Mouse (Mus musculus): ENCODE data around the gene Mapk8ip1. TPM values are rescaled to one million over a fixed set of nuclear protein-coding genes. Genes with fewer than 3 reads are reported as not detected.

Mapk8ip1 gene
- polyA plus RNA-seq (2012; rRNA removed; ENCODE audit: low replicate concordance): 18.7 and 58.3 TPM in 2 replicates

GRCm38 (mm10) chr2:92401091-92401561, at the start of gene Mapk8ip1:
TSS of gene Mapk8ip1 (minus strand) at chr2:92401263.

GRCm38 (mm10) chr2:92433578-92434374, 32.7 kb upstream of the Mapk8ip1 start, which contains the start of gene Cry2:
TSS of gene Cry2 (minus strand) at chr2:92434043.

GRCm38 (mm10) chr2:92381901-92382588, 19.0 kb downstream of the Mapk8ip1 start, which contains the start of gene 1700029I15Rik:
TSS of gene 1700029I15Rik (plus strand) at chr2:92382538.

GRCm38 (mm10) chr2:92374514-92374913, 26.5 kb downstream of the Mapk8ip1 start, which contains the start of the genes Pex16 and Large2:
TSS of gene Pex16 (plus strand) at chr2:92374676.
TSS of gene Large2 (minus strand) at chr2:92374869.

Other genes with a start within 250 kb of the Mapk8ip1 start
- gene Pex16, start 26.6 kb downstream of the Mapk8ip1 start, polyA plus RNA-seq (2012; rRNA removed; ENCODE audit: low replicate concordance): 152 and 304 TPM in 2 replicates
- 0.43 and 25.1 TPM in 2 replicates for gene Large2, start 26.4 kb downstream of the Mapk8ip1 start, polyA plus RNA-seq (2012; rRNA removed; ENCODE audit: low replicate concordance)
- gene 1700029I15Rik, start 18.7 kb downstream of the Mapk8ip1 start, polyA plus RNA-seq (2012; rRNA removed; ENCODE audit: low replicate concordance): 7.2 and 11.2 TPM in 2 replicates
- gene Cry2, start 32.8 kb upstream of the Mapk8ip1 start, polyA plus RNA-seq (2012; rRNA removed; ENCODE audit: low replicate concordance): 36.1 and 58.1 TPM in 2 replicates
- 23.5 and 51.6 TPM in 2 replicates for gene Slc35c1, start 59.3 kb upstream of the Mapk8ip1 start, polyA plus RNA-seq (2012; rRNA removed; ENCODE audit: low replicate concordance)
- 63.3 and 185 TPM in 2 replicates for gene Chst1, start 198.4 kb upstream of the Mapk8ip1 start, polyA plus RNA-seq (2012; rRNA removed; ENCODE audit: low replicate concordance)